Mouse (Mus musculus) heart, adult 2 months (tissue): ENCODE data around the gene Rhox2g.
"Not testable (repeated sequence)": the region's sequence is repeated elsewhere in the genome, so short reads cannot be mapped to it uniquely, and the experiment has no call there.

ENCODE experiments used
- CTCF ChIP-seq: fragments of 200-600 bp; IDR thresholded peaks from 2 replicates; pipeline ENCODE4 v1.8.1; 2022; ENCODE audit warnings: antibody characterized with exemption, mild to moderate bottlenecking, moderate library complexity
- EP300 ChIP-seq: fragments of 200-500 bp; IDR thresholded peaks from 2 replicates; pipeline ENCODE4 v1.6.1; 2011; ENCODE audit warnings: low read depth, low read length, control low read depth; ENCODE audit not compliant: insufficient read depth
- POLR2A ChIP-seq: fragments of 200-500 bp; IDR thresholded peaks from 2 replicates; pipeline ENCODE4 v1.6.1; 2011; ENCODE audit warnings: mild to moderate bottlenecking, low read depth, low read length, control low read depth; ENCODE audit not compliant: insufficient read depth

DNA sequence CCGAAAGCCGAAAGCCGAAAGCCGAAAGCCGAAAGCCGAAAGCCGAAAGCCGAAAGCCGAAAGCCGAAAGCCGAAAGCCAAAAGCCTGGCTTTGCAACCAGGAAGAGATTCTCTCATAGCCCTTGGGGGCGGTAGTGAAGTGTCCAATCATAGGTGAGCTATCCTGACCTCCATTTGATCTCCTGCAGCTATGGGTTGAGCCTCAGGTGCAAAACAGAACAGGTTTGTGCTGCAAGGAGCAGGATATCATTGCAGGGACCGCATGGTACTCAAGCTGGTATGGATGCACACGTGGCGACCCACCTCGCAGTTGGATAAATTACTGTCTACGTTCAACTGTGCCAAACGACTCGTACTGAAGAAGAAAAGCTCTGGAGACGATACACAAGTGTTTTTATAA, 8.0 kb upstream of the Rhox2g start, which contains the start of gene Rhox4g:
- TF ChIP-seq POLR2A, CTCF, EP300: not testable (repeated sequence)
